Mouse (Mus musculus): Measurements from ENCODE around the gene Vmn1r179.
"Not testable (repeated sequence)": the region's sequence is repeated elsewhere in the genome, so short reads cannot be mapped to it uniquely, and the experiment has no call there.

Gene Vmn1r179

GRCm38 (mm10) chr7:23926678-23927077, at the start of gene Vmn1r179:
TSS of gene Vmn1r179 (plus strand) at chr7:23926978.
- no peak for DNase-seq (ENCODE audit: low read depth, low spot score)

DNA sequence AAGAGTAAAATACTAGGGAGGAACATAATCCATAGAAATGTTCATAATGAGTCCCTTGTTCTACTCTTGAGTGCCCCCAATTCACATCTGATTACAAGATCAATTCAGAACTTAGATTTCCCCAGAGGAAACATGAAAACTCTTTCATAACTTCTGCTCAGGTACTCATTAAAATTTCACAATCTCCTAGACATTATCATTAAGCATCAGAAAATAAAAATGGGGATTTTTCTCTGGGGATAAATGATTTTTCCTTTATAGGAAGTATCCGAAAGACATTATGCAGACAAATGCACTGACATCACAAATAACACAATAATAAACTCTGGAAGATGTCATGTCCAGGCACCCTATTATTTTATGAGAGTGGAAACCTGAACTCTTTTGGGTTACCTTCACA, 35.1 kb upstream of the Vmn1r179 start, which contains the start of gene Vmn1r178:
Vmn1r178 (plus strand) TSS at position 301 of the 400 bp plus-strand sequence.
- DNase-seq (ENCODE audit: low read depth, low spot score) = no peak

GRCm38 (mm10) chr7:23950332-23950731, 23.6 kb downstream of the Vmn1r179 start, which contains the start of gene Vmn1r180:
TSS of gene Vmn1r180 (plus strand) at chr7:23950632.
- DNase-seq (ENCODE audit: low read depth, low spot score) = no peak

GRCm38 (mm10) chr7:23968044-23968443, 41.3 kb downstream of the Vmn1r179 start:
- DNase-seq (ENCODE audit: low read depth, low spot score) = not testable (repeated sequence)

- not testable (repeated sequence) for DNase-seq (ENCODE audit: low read depth, low spot score)
Observed at GRCm38 (mm10) chr7:23974315-23974714, 47.5 kb downstream of the Vmn1r179 start, which contains the start of gene Vmn1r181. TSS of gene Vmn1r181 (plus strand) at chr7:23974615.
